Mouse (Mus musculus): ENCODE results near the gene Igsf3. TPM values are rescaled to one million over a fixed set of nuclear protein-coding genes. Genes with fewer than 3 reads are reported as not detected.

Igsf3 gene
- polyA plus RNA-seq, 1 experiment from 2014 or later: 104 TPM

GRCm38 (mm10) chr3:101460618-101461017 is 83.7 kb downstream of the Igsf3 start:
- H3K36me3 ChIP-seq: peaks cover 77% of the 10 kb centered on the region
- WGBS: 40% methylated on average over 7 of the region's 7 CpGs
- ATAC-seq (ENCODE audit: insufficient number of reproducible peaks, insufficient read depth, low FRiP score, low TSS enrichment, low read depth): no peak
- 0 out of 2 replicates have a peak overlapping the region, but pooled peaks have one; percentile 23 for H3K9ac ChIP-seq (replicated peaks)
- no peak overlapping the region for H3K4me2 ChIP-seq
- H3K4me1 ChIP-seq (replicated peaks): peaks cover 15% of the 10 kb centered on the region
- peaks cover 12% of the 10 kb centered on the region for H3K9me3 ChIP-seq
- H3K4me3 ChIP-seq (replicated peaks): no peak overlapping the region
- no peaks in the 10 kb centered on the region for H3K27me3 ChIP-seq
- no peak overlapping the region; the same call in 1 of the 2 replicates for H3K27ac ChIP-seq

DNA sequence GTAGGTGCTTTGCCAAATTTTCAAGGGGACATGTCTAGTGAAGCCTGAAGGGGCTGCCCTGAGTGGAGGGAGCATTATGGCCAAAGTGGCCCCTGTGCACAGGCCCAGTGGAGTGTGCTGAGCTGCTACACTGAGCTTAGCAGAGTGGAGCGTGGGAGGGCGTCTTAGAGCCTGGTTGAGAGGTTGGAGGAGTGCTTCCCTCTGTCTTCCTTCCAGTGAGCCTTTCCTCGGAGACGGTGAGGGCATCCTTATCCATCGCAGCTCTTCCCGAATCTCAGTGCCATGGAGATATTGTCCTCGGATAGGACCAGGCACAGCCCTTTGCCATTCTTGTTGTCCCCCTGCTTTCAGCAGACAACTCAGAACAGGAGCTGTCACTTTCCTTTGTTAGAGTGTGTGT is 84.2 kb downstream of the Igsf3 start:
- Histone ChIP-seq H3K4me3 (replicated peaks) (no peak overlapping the region), H3K27ac (peak overlapping the region; percentile 63), H3K4me2 (no peak overlapping the region), H3K36me3 (peaks cover 73% of the 10 kb centered on the region), H3K9me3 (peaks cover 12% of the 10 kb centered on the region), H3K4me1 (replicated peaks) (peaks cover 19% of the 10 kb centered on the region), H3K9ac (replicated peaks) (0 out of 2 replicates have a peak overlapping the region, but pooled peaks have one; percentile 23), H3K27me3 (no peaks in the 10 kb centered on the region)
- no peak for ATAC-seq (ENCODE audit: insufficient number of reproducible peaks, insufficient read depth, low FRiP score, low TSS enrichment, low read depth)
- WGBS: 82% methylated on average over 7 of the region's 7 CpGs

GRCm38 (mm10) chr3:101461816-101462215 is 84.9 kb downstream of the Igsf3 start:
- H3K36me3 ChIP-seq: peaks cover 65% of the 10 kb centered on the region
- no peak for ATAC-seq (ENCODE audit: insufficient number of reproducible peaks, insufficient read depth, low FRiP score, low TSS enrichment, low read depth)
- H3K4me1 ChIP-seq (replicated peaks): peaks cover 22% of the 10 kb centered on the region
- no peak overlapping the region for H3K9ac ChIP-seq (replicated peaks)
- no peak overlapping the region for H3K4me2 ChIP-seq
- peaks cover 12% of the 10 kb centered on the region for H3K9me3 ChIP-seq
- no peaks in the 10 kb centered on the region for H3K27me3 ChIP-seq
- peak overlapping the region; percentile 63 for H3K27ac ChIP-seq
- WGBS: 39% methylated on average over 8 of the region's 8 CpGs
- H3K4me3 ChIP-seq (replicated peaks): no peak overlapping the region

DNA sequence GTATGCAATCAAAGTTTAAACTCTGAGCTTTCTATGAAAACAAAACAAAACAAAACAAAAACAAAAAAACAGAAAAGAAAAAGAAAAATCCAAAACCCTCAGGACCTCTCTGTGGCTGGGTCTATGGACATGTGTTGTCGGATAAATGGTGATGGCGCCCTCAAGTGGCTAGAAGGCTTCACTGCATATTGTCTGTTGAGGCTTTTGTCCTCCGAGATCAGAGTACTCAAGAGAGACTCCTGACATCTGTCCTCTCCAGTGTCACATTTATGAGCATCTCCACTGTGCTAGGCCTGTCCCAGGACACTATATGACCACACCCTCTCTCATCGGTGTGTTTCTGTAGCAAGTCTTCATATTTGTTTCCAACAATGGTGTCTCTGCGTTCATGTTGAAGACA is 85.4 kb downstream of the Igsf3 start:
- Histone ChIP-seq H3K4me2 (no peak overlapping the region), H3K4me1 (replicated peaks) (peaks cover 27% of the 10 kb centered on the region), H3K4me3 (replicated peaks) (no peak overlapping the region), H3K36me3 (peaks cover 60% of the 10 kb centered on the region), H3K9ac (replicated peaks) (no peak overlapping the region), H3K9me3 (peaks cover 12% of the 10 kb centered on the region), H3K27ac (no peak overlapping the region), H3K27me3 (no peaks in the 10 kb centered on the region)
- 29% methylated on average over 5 of the region's 5 CpGs for WGBS
- peak; percentile 33; the same call in 1 of the 2 replicates for ATAC-seq (ENCODE audit: insufficient number of reproducible peaks, insufficient read depth, low FRiP score, low TSS enrichment, low read depth)

DNA sequence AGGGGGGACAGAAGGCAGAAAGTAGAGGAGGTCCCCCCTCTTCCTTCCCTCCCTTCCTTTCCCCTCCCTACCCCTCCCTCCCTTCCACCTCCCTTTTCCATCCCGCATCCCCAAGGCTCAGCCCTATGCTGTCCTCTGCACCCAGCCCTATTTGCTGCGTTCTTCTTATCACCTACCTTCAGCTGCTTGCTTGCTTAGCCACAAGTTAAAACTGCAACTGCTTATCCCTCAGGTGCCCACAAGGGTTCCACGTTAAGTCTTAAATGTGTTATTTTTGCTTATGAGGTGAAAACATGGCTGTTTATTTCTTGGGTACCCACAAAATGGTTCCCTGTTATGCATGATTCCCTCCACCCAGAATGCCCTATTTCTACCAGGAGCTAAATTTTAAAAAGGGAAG is 86.6 kb downstream of the Igsf3 start:
- Histone ChIP-seq H3K27ac (no peak overlapping the region), H3K9ac (replicated peaks) (no peak overlapping the region), H3K36me3 (peaks cover 48% of the 10 kb centered on the region), H3K4me2 (no peak overlapping the region), H3K4me3 (replicated peaks) (no peak overlapping the region), H3K9me3 (peaks cover 7% of the 10 kb centered on the region), H3K4me1 (replicated peaks) (peaks cover 39% of the 10 kb centered on the region), H3K27me3 (no peaks in the 10 kb centered on the region)
- 88% methylated on average over 3 of the region's 3 CpGs for WGBS
- ATAC-seq (ENCODE audit: insufficient number of reproducible peaks, insufficient read depth, low FRiP score, low TSS enrichment, low read depth): no peak

GRCm38 (mm10) chr3:101469675-101470074 is 92.8 kb downstream of the Igsf3 start:
- no peaks in the 10 kb centered on the region for H3K9me3 ChIP-seq
- WGBS: 88% methylated on average over 9 of the region's 9 CpGs
- H3K4me1 ChIP-seq (replicated peaks): peaks cover 52% of the 10 kb centered on the region
- no peak overlapping the region for H3K4me3 ChIP-seq (replicated peaks)
- no peak for ATAC-seq (ENCODE audit: insufficient number of reproducible peaks, insufficient read depth, low FRiP score, low TSS enrichment, low read depth)
- no peak overlapping the region for H3K9ac ChIP-seq (replicated peaks)
- H3K27me3 ChIP-seq: no peaks in the 10 kb centered on the region
- no peak overlapping the region for H3K27ac ChIP-seq
- H3K36me3 ChIP-seq: peaks cover under 1% of the 10 kb centered on the region; the same call in 1 of the 2 replicates
- H3K4me2 ChIP-seq: no peak overlapping the region

DNA sequence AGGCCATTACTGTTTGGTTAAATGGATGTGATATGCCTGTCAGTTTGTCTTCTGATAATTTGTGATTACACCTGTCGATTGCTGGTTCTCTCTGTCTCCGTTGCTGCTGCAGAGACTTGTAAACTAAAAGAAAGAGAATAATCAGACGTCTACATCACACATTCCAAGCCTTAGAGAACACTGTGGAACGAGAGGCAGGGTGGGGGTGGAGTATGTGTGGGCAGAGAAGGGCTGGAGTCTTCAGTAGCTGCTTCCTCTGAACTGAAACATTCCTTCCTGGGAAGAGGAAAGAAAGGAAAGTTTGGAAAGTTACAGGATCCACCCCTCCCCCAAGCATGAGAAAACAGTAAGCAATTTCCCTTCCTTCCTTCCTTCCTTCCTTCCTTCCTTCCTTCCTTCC is 95.0 kb downstream of the Igsf3 start:
- Histone ChIP-seq H3K4me1 (replicated peaks) (peaks cover 49% of the 10 kb centered on the region), H3K4me2 (no peak overlapping the region), H3K27ac (0 out of 2 replicates have a peak overlapping the region, but pooled peaks have one; percentile 50), H3K9me3 (no peaks in the 10 kb centered on the region), H3K36me3 (no peaks in the 10 kb centered on the region), H3K9ac (replicated peaks) (no peak overlapping the region), H3K27me3 (no peaks in the 10 kb centered on the region), H3K4me3 (replicated peaks) (no peak overlapping the region)
- WGBS: 33% methylated on average over 4 of the region's 4 CpGs
- ATAC-seq (ENCODE audit: insufficient number of reproducible peaks, insufficient read depth, low FRiP score, low TSS enrichment, low read depth): no peak

DNA sequence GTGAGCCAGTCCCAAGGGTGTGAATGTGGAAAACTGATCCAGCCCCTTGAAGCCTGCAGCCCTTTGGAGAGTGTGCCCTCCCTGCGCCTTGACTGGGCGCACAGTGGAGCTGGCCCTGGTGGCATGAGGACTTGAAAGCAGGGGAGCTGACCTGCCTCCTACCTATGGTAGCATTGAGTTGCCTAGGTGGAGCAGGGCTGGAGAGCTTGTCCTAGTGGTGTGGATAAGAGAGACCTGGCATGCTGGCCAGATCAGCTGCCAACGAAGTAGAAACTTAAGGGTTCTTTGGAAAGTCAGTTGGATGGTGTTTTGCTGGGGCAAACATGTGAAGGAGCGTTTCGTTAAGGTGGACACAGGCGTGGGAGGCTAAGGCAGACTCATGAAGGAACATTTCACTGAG is 105.1 kb downstream of the Igsf3 start:
- H3K4me3 ChIP-seq (replicated peaks): no peak overlapping the region
- WGBS: 92% methylated on average over 6 of the region's 6 CpGs
- no peak for ATAC-seq (ENCODE audit: insufficient number of reproducible peaks, insufficient read depth, low FRiP score, low TSS enrichment, low read depth)
- H3K4me2 ChIP-seq: no peak overlapping the region
- H3K9me3 ChIP-seq: no peaks in the 10 kb centered on the region
- no peak overlapping the region for H3K27ac ChIP-seq
- peaks cover 6% of the 10 kb centered on the region for H3K4me1 ChIP-seq (replicated peaks)
- no peaks in the 10 kb centered on the region for H3K27me3 ChIP-seq
- no peak overlapping the region for H3K9ac ChIP-seq (replicated peaks)
- H3K36me3 ChIP-seq: no peaks in the 10 kb centered on the region

DNA sequence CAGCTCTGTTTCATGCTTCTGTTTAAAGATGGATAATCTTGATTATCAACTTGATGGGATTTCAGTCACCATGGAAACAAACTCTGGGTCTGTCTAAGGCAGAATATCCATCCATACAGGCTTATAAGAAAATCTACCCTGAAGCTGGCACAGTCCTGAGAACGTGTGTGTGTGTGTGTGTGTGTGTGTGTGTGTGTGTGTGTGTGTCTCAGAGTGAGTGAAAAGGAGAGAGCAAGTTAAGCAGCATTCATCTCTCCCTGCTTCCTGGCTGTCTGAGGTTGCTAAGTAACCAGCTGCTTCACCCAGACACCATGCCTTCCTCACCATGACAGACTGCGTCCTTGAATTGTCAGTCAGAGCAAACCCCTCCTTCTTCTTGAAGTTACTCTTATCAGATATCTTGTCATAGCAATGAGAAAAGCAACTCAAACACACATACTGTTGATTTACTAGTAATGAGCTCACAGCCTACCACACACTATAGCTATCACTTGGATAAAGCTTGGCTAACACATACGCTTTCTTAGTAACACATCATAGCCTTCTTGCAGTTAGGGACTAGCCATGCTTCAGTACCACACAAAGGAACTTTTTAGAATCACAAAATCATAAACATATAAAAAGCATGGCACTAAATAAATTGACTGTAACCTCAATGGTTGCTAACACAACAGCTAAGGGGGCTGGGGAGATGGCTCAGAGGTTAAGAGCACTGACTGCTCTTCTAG is 106.5 kb downstream of the Igsf3 start:
- no peak for ATAC-seq (ENCODE audit: insufficient number of reproducible peaks, insufficient read depth, low FRiP score, low TSS enrichment, low read depth)
- H3K4me2 ChIP-seq: no peak overlapping the region
- 0 out of 2 replicates have a peak, but pooled peaks cover 3% of the 10 kb centered on the region for H3K9me3 ChIP-seq
- no peak overlapping the region for H3K27ac ChIP-seq
- H3K4me3 ChIP-seq (replicated peaks): no peak overlapping the region
- WGBS: 82% methylated on average over 3 of the region's 3 CpGs
- H3K36me3 ChIP-seq: no peaks in the 10 kb centered on the region
- H3K27me3 ChIP-seq: no peaks in the 10 kb centered on the region
- no peak overlapping the region for H3K9ac ChIP-seq (replicated peaks)
- peaks cover 10% of the 10 kb centered on the region for H3K4me1 ChIP-seq (replicated peaks)

GRCm38 (mm10) chr3:101486054-101486765 is 109.3 kb downstream of the Igsf3 start:
- Histone ChIP-seq H3K27me3 (no peaks in the 10 kb centered on the region), H3K9ac (replicated peaks) (no peak overlapping the region), H3K36me3 (no peaks in the 10 kb centered on the region), H3K27ac (no peak overlapping the region), H3K9me3 (0 out of 2 replicates have a peak, but pooled peaks cover 3% of the 10 kb centered on the region), H3K4me1 (replicated peaks) (peaks cover 10% of the 10 kb centered on the region), H3K4me2 (no peak overlapping the region), H3K4me3 (replicated peaks) (no peak overlapping the region)
- WGBS: 36% methylated on average over 4 of the region's 4 CpGs
- no peak for ATAC-seq (ENCODE audit: insufficient number of reproducible peaks, insufficient read depth, low FRiP score, low TSS enrichment, low read depth)

DNA sequence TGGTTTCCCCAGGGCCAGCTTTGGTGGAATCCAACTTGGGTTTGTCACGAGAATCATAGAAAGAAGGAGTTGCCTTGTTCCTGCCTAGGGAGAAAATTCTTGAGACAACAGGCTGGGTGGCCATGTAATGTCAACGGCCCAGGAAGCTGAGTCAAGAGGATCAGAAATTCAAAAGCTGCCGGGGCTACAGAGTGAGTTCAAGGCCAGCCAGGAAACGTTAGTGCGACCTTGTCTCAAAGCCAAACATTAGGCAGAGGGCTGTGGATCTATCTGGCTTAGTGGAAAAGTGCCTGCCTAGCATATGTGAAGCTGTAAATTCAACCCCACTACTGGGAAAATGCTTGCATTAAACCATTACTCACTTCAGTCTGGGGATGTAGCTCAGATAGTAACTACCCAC is 110.6 kb downstream of the Igsf3 start:
- H3K36me3 ChIP-seq: no peaks in the 10 kb centered on the region
- H3K4me3 ChIP-seq (replicated peaks): no peak overlapping the region
- ATAC-seq (ENCODE audit: insufficient number of reproducible peaks, insufficient read depth, low FRiP score, low TSS enrichment, low read depth): no peak
- H3K9ac ChIP-seq (replicated peaks): no peak overlapping the region
- H3K9me3 ChIP-seq: 0 out of 2 replicates have a peak, but pooled peaks cover 3% of the 10 kb centered on the region
- peaks cover 10% of the 10 kb centered on the region for H3K4me1 ChIP-seq (replicated peaks)
- 86% methylated on average over 5 of the region's 5 CpGs for WGBS
- no peaks in the 10 kb centered on the region for H3K27me3 ChIP-seq
- H3K27ac ChIP-seq: no peak overlapping the region
- no peak overlapping the region for H3K4me2 ChIP-seq
